Mouse (Mus musculus) embryonic fibroblast, embryonic 13.5 days (primary cell): ENCODE results near the gene 1300017J02Rik.

Experiments
- CTCF ChIP-seq: IDR thresholded peaks from 2 replicates; pipeline ENCODE4 v1.5.1; 2011; ENCODE audit warnings: mild to moderate bottlenecking, control low read depth, low read length, moderate library complexity, borderline replicate concordance; ENCODE audit not compliant: insufficient read depth
- POLR2A ChIP-seq: IDR thresholded peaks from 2 replicates; pipeline ENCODE4 v1.6.1; 2011; ENCODE audit warnings: low read depth, mild to moderate bottlenecking, control low read depth, low read length, moderate library complexity

DNA sequence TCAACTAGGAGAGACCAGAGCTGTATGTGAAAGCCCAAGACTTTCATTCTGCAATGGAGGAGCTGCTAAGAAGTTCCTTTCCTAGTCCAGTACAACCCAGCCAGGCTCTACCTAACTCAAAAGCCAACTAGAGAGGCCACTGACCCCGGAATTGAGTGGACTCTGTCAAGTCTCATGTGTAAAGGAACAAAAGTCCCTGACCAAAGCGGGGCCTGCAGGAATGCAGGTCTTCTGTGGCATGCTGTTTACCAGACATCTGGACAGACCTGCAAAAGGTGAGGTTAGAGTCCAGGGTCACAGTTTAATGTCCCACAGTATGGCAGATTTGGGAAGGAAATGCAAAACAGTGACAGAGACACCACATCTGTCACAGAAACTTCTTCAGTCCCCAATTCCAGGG lies 63.7 kb downstream of the 1300017J02Rik start:
- TF ChIP-seq CTCF = no peak
- TF ChIP-seq POLR2A = no peak
